Comparison of ENCODE assay signal across 11 mouse cellular contexts in genomic region chr7:29354161-29354560, GRCm38 (mm10). TPM values are rescaled to one million over a fixed set of nuclear protein-coding genes. Genes with fewer than 3 reads are reported as not detected.
DNase-seq lines count a peak whose midpoint lies in the region; ATAC-seq and TF ChIP-seq lines count a peak whose summit lies in the region.
"Had no signal": no experiment of that assay in that cellular context is flagged by ENCODE, and none has a peak within 500 bp of the region (broad histone marks: within the 10 kb centered on the region; RNA-seq: fewer than 3 reads in every experiment).

No protein-coding gene starts in this region.

- intact Hi-C loops in gastrocnemius, adult 2 months (cut with DNase I): no loop called here
- intact Hi-C loops in left cerebral cortex, postnatal 4 days (cut with DNase I): no loop called here

- no peak for ATAC-seq in granulocyte monocyte progenitor cell, adult 5-6 weeks (replicated peaks; ENCODE audit: poor library complexity, severe bottlenecking)

- H3K4me3 ChIP-seq in gastrocnemius, adult 2 months: no peak overlapping the region
- H3K4me3 ChIP-seq: hindbrain, embryonic 13.5 days; lung, embryonic 15.5 days; neural tube, embryonic 12.5 days had no signal

- peak; percentile 30 for TF ChIP-seq CTCF in gastrocnemius, adult 2 months (IDR thresholded peaks at IDR 0.05)

- no peak overlapping the region for H3K27ac ChIP-seq in gastrocnemius, adult 2 months
- H3K27ac ChIP-seq: hindbrain, embryonic 13.5 days; lung, embryonic 15.5 days; neural tube, embryonic 12.5 days had no signal

- peak; percentile 52 for DNase-seq in gastrocnemius, adult 18-20 months (ENCODE audit: low spot score)
- DNase-seq in gastrocnemius, postnatal 4 days (ENCODE audit: low spot score in 2 of 2): no peak
- peak; percentile 74 for DNase-seq in adrenal gland, adult 8-10 months
- DNase-seq in gastrocnemius, adult 2 months: peak; percentile 87
- peak; percentile 60 for DNase-seq in left cerebral cortex, postnatal 4 days
- no peak for DNase-seq in thymus, postnatal 0 days (ENCODE audit: low spot score)
- DNase-seq in natural killer cell, adult 2 months (ENCODE audit: low spot score in 2 of 2): no peak

RNA-seq across cellular contexts. Expression of gene Dpf1, which starts 50.4 kb away (rescaled TPM):
- 1 to 10 TPM; 2.4 to 2.7 TPM for total RNA-seq in gastrocnemius, adult 18-20 months (2021)
- total RNA-seq in gastrocnemius, postnatal 4 days (2021): 1 to 10 TPM; 4.3 TPM
- 1 to 10 TPM; 2.6 to 6.1 (median 4.0) TPM for total RNA-seq in adrenal gland, adult 8-10 months (2022)
- total RNA-seq in gastrocnemius, adult 2 months (2021): 1 to 10 TPM in 1 of 2 experiments, under 1 TPM in 1; 0.86 to 2.6 TPM
- total RNA-seq in left cerebral cortex, postnatal 4 days (2021): 100 to 1,000 TPM; 222 to 228 TPM
- polyA plus RNA-seq in thymus, postnatal 0 days (2015; fragmentation: Nextera tagmentation; extraction: Ambion mirVana): 3.0 and 3.5 TPM in 2 replicates
- total RNA-seq in granulocyte monocyte progenitor cell, adult 5-6 weeks (2014; fragmentation: Nextera tagmentation): not detected in 2 replicates
- total RNA-seq in granulocyte monocyte progenitor cell, adult 5-6 weeks (2017): 0.22 TPM in 1 of 2 replicates, not detected in the other

Comparison
In these comparisons a context has a peak if more than half of its experiments do, and no peak if none do; other contexts are left out.
1. DNase-seq: peak in gastrocnemius, adult 18-20 months (single experiment), adrenal gland, adult 8-10 months (single experiment), gastrocnemius, adult 2 months (single experiment) and left cerebral cortex, postnatal 4 days (single experiment); none in gastrocnemius, postnatal 4 days (0 of 2), thymus, postnatal 0 days (single experiment) and natural killer cell, adult 2 months (0 of 2).
2. RNA of gene Dpf1, which starts 50.4 kb away (total RNA-seq): 222 to 228 TPM in left cerebral cortex, postnatal 4 days; 2.6 to 6.1 TPM in adrenal gland, adult 8-10 months, 4.3 TPM in gastrocnemius, postnatal 4 days, 2.4 to 2.7 TPM in gastrocnemius, adult 18-20 months, 0.86 to 2.6 TPM in gastrocnemius, adult 2 months and 0.22 TPM in granulocyte monocyte progenitor cell, adult 5-6 weeks; every median in the first group is over 10 times any median in the second.